Mouse (Mus musculus) heart, adult 18-20 months (tissue): ENCODE measurements around the gene 4933417A18Rik. TPM values are rescaled to one million over a fixed set of nuclear protein-coding genes. Genes with fewer than 3 reads are reported as not detected.
"Not testable (repeated sequence)": the region's sequence is repeated elsewhere in the genome, so short reads cannot be mapped to it uniquely, and the experiment has no call there.

Experiments used
- DNase-seq, 2 experiments: peaks; one replicate each; pipeline ENCODE4 v3.0.0; 2021 to 2022; ENCODE audit warnings: mixed read lengths in 1 of 2
- total RNA-seq, 2 experiments: library from RNA; stranded (reverse); gene quantifications; 2 replicates each; pipeline ENCODE4 v1.2.3; 2021

4933417A18Rik gene
- total RNA-seq, 2 experiments from 2014 or later = not detected

DNA sequence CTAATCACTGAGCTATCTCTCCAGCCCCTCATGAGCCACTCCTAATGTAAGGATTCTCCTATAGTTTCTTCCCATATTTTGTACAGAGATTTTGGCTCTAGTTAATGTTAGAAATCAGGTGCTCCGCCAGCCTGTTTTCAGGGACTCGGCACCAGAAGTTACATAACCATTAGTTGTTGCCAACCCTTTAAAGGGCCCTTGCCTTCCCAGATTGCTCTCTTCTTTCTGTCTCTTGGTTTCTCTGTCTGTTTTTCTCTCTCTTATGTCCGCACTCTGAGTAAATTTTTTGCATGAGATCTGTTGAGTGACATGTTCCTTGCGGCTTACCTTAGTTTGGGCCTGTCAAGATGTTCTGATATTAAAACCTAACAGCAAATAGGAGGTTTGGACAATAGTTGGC is 51.9 kb downstream of the 4933417A18Rik start:
- no peak for DNase-seq

DNA sequence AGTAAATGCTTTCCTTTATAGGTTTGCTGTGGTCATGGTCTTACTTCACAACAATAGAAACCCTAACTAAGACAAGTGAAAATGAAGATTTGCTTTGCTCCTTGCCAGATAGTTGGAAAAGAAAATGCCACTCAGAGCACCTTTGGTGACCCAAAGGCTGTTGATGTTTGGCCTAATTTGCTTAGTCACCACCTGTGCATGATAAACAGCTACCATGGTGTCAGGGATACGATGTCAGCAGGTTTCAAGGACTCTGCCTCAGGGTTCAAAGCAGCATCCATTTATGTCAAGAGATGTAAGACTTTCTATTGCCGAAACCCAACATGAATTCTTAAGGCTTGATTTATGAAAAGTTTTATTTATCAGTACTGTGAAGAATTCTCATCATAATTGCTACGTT is 53.2 kb downstream of the 4933417A18Rik start:
- no peak for DNase-seq

DNA sequence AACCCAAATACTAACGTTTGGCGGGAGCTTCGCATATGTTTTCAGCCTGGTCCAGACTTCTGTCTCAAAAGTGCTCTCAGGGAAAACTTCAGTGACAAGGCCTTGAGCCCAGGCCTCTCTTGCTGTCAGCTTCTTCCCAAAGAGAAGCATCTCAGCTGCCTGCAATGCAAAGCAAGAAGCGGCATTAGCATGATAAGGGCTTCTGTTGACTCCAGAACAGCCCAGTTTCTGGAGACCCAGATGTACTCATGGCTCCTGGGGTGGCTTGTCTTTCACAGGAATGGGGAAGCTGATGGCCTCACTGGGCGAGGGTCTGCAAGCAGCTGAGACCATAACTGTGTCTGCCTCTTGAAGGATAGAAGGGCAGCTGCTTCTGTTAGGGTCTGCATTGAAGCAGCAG is 54.4 kb downstream of the 4933417A18Rik start:
- not testable (repeated sequence) for DNase-seq

DNA sequence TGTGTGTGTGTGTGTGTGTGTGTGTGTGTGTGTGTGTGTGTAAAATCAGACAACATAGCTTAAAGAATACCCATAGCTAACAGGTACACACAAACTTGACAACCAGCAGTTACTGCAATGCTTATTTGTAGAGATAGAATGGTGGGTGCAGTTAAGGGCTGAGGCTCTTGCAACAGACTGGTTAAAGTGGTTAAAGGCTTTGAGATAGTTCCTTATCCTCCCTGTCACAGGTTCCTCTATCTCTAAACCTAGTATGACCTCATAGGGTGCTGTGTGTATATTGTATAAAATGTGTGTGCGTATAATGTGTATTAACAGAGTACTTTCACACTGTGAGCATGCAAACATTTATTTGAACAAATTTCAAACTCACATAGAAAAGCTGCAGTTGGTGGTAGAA is 59.3 kb downstream of the 4933417A18Rik start:
- DNase-seq = not testable (repeated sequence)

DNA sequence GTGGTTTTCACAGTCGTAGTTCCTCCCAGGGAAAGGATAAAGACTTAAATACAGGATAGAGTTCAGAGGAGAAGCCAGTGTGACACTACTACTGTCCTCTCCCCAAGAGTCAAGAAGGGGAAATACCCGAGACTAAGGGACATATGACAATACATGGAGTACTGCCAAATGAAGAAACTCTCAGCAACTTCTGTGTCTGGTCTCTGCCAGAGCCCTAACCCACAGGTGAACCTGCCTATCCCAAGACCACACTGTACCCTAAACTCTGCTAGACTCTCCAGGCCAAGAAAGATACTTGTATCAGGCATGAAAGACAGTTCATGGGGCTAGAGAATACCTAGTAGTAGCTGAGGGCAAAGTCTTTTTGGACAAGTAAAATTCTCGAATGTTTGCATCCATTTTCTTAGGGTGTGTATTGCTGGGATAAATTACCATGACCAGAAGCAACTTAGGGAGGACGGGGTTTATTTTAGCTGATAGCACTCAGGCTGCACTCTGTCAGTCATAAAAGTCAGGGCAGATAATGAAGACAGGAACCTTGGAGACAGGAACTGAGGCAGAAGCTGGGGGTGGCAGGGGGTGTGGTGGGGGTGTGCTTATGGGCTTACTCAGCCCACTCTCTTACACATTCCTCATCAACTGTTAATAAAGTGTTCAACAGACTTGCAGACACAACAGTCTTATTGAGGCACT is 67.5 kb downstream of the 4933417A18Rik start:
- peak in 1 of 2 experiments; percentile 11 for DNase-seq

DNA sequence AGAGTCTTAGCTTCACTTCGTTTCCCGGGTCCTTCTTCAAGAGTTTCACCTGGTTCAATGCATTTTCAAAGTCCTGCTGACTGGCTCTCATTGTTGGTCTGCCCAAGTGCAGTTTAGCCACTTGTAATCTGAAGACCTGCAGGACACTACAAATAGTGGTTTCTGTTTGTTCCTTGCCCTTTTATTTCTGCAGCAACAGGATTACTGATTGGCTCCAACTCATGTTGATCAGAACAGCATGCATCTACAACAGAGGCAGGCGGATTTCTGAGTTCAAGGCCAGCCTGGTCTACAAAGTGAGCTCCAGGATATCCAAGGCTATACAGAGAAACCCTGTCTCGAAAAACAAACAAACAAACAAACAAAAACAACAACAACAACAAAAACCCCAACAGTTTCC is 68.9 kb downstream of the 4933417A18Rik start:
- DNase-seq = no peak

DNA sequence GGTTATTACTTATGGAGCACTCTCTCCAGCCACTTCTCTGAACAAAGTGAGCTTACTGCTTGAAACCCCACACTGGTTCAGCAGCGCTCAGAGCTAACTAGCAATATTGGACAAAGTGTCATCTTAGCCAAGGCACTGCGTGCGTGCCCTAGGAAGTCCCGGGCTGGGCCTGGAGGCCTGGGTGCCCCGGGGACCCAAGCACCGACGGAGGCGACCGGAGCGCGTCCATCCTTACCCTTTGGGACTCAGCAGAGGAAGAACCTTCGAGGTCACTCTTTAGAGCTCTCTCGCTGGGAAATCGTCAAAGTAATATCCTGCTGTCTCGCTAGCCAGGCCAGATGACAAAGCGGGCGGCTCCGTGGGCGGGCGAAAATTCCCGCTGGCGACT is 69.4 kb downstream of the 4933417A18Rik start:
- no peak for DNase-seq

DNA sequence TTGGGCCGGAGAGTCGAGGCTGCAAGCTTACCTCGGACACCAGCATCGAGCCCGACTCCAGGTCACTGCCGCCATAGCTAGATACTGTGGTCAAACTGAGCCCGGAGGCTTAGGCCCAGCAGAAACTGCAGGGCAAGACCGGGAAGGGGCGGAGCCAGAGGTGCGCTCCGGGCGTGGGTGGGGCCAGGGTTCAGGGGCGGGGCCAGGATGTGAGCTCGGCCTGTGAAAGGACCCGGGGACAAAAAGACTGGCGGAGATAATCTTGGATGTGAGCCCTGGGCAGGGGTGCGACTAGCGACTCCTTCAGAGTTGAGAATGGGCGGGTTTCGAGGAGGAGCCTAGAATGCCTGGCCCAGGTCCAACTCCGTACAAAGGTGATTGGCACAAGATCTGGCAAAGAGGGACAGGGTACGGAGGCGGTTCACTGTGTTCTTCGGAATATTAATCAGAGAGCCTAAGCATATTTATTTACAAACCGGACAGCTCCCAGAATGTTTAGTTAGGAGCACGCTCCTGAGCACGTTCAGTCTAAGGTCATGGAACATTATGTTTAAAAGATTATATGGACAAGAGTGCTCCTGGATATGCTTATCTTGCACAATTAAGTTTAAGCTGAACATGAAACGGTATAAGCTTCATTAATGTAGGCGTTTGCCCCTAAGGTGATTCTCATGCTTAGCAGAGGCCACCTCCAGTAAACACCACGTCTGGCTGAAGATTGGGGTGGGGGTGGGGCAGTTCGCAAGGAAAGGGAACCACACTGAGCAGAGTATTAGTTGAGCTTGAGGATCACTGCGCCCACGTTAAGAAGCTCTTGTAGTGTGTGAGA is 70.0 kb downstream of the 4933417A18Rik start:
- peak; percentile 98 to 99 for DNase-seq

DNA sequence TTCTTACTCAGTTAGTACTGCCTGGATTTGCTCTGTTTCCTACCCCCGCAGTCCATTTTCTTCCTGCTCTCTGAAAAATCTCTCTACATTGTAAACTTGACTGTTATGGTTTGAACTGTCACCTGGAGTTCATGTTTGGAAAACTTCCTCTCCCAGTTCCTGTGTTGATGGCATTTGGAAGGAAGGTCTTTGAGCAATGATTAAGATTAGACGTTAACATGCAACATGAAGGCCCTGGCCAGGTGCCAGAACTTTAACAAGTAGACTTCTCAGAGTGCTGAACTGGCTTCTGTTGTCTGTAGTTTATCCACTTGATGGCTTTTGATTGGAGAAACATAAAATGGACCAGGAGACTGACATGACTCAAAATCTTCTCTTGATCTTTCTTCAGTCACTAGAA is 71.7 kb downstream of the 4933417A18Rik start:
- DNase-seq = no peak

Other genes starting within 250 kb of the 4933417A18Rik start
- not detected for gene Fam50b, start 189.6 kb upstream of the 4933417A18Rik start, total RNA-seq
- gene Prpf4b, start 49.1 kb upstream of the 4933417A18Rik start, total RNA-seq = 10 to 100 TPM; 26.7 to 30.0 TPM
- gene Fam217a, start 99 bp upstream of the 4933417A18Rik start, total RNA-seq = under 1 TPM; 0.20 to 0.21 TPM
- 1 to 10 TPM; 3.0 to 3.1 TPM for gene Eci3, start 39.4 kb downstream of the 4933417A18Rik start, total RNA-seq
- gene Eci2, start 102.7 kb downstream of the 4933417A18Rik start, total RNA-seq = 100 to 1,000 TPM; 246 to 250 TPM